Mouse (Mus musculus): ENCODE results near the gene Rasa3.
A peak's percentile ranks its signal among the peaks of the same experiment; 100 is the strongest.

Rasa3 gene

GRCm38 (mm10) chr8:13648377-13649153 is 28.8 kb downstream of the Rasa3 start:
- no peak for DNase-seq (ENCODE audit: low read depth)

GRCm38 (mm10) chr8:13647591-13647990 is 29.8 kb downstream of the Rasa3 start:
- no peak for DNase-seq (ENCODE audit: low read depth)

- no peak for DNase-seq (ENCODE audit: low read depth)
These were observed 32.3 kb downstream of the Rasa3 start for GRCm38 (mm10) chr8:13644932-13645676.

- DNase-seq (ENCODE audit: low read depth) = no peak
These were observed 33.2 kb downstream of the Rasa3 start for GRCm38 (mm10) chr8:13644155-13644554.

GRCm38 (mm10) chr8:13642659-13643181 is 34.7 kb downstream of the Rasa3 start:
- no peak for DNase-seq (ENCODE audit: low read depth)

GRCm38 (mm10) chr8:13641206-13641605 is 36.2 kb downstream of the Rasa3 start:
- DNase-seq (ENCODE audit: low read depth) = no peak

- no peak for DNase-seq (ENCODE audit: low read depth)
These were observed 36.9 kb downstream of the Rasa3 start for GRCm38 (mm10) chr8:13640452-13640883.

- DNase-seq (ENCODE audit: low read depth) = no peak
These were observed 44.3 kb downstream of the Rasa3 start for GRCm38 (mm10) chr8:13633107-13633506.

- DNase-seq (ENCODE audit: low read depth) = peak; percentile 10
These were observed 45.1 kb downstream of the Rasa3 start for GRCm38 (mm10) chr8:13632309-13632708.

- no peak for DNase-seq (ENCODE audit: low read depth)
These were observed 46.6 kb downstream of the Rasa3 start for GRCm38 (mm10) chr8:13630754-13631153.

- no peak for DNase-seq (ENCODE audit: low read depth)
These were observed 47.2 kb downstream of the Rasa3 start for GRCm38 (mm10) chr8:13630171-13630570.

- DNase-seq (ENCODE audit: low read depth) = no peak
These were observed 47.9 kb downstream of the Rasa3 start for GRCm38 (mm10) chr8:13629351-13630090.

- no peak for DNase-seq (ENCODE audit: low read depth)
These were observed 49.3 kb downstream of the Rasa3 start for GRCm38 (mm10) chr8:13628067-13628466.

GRCm38 (mm10) chr8:13627591-13627990 is 49.8 kb downstream of the Rasa3 start:
- DNase-seq (ENCODE audit: low read depth) = no peak

GRCm38 (mm10) chr8:13626114-13626513 is 51.3 kb downstream of the Rasa3 start:
- DNase-seq (ENCODE audit: low read depth) = no peak

- no peak for DNase-seq (ENCODE audit: low read depth)
These were observed 52.0 kb downstream of the Rasa3 start for GRCm38 (mm10) chr8:13625281-13625970.

GRCm38 (mm10) chr8:13624863-13625262 is 52.5 kb downstream of the Rasa3 start:
- DNase-seq (ENCODE audit: low read depth) = no peak

GRCm38 (mm10) chr8:13623911-13624421 is 53.4 kb downstream of the Rasa3 start:
- no peak for DNase-seq (ENCODE audit: low read depth)

GRCm38 (mm10) chr8:13623038-13623750 is 54.2 kb downstream of the Rasa3 start:
- no peak for DNase-seq (ENCODE audit: low read depth)

GRCm38 (mm10) chr8:13620226-13620920 is 57.0 kb downstream of the Rasa3 start:
- no peak for DNase-seq (ENCODE audit: low read depth)

Measured in c-Kit-positive CD71-positive TER-119-negative erythroid progenitor cells, embryonic 14.5 days (primary cell).